Mouse (Mus musculus): ENCODE results near the gene Ovol1. TPM values are rescaled to one million over a fixed set of nuclear protein-coding genes. Genes with fewer than 3 reads are reported as not detected.

The Ovol1 gene
- total and polyA plus RNA-seq, 3 experiments = 0.05 TPM; not detected in 2

GRCm38 (mm10) chr19:5566316-5566715 lies 5.9 kb upstream of the Ovol1 start:
- peaks cover 45% of the 10 kb centered on the region for H3K4me1 ChIP-seq (ENCODE audit: insufficient read depth, low read depth, low read length)
- peaks cover 19% of the 10 kb centered on the region for H3K27me3 ChIP-seq (ENCODE audit: insufficient read depth, low read length)
- H3K4me3 ChIP-seq (ENCODE audit: low read depth, low read length) = no peak overlapping the region; the same call in 1 of the 2 replicates
- TF ChIP-seq GATA2 (IDR thresholded peaks at IDR 0.05; ENCODE audit: borderline replicate concordance, low read depth, low read length) (no peak), TAL1 (conservative IDR thresholded peaks at IDR 0.05; ENCODE audit: low read depth, low read length) (no peak), GATA1 (IDR thresholded peaks at IDR 0.05; ENCODE audit: borderline replicate concordance, low read length) (no peak), POLR2AphosphoS5 (IDR thresholded peaks at IDR 0.05; ENCODE audit: insufficient replicate concordance, low read depth, low read length) (no peak), CTCF (IDR thresholded peaks at IDR 0.05; ENCODE audit: low read depth, low read length) (no peak)
- H3K36me3 ChIP-seq (replicated peaks) = peaks cover 25% of the 10 kb centered on the region
- DNase-seq (ENCODE audit: low spot score) (no peak), ATAC-seq (ENCODE audit: extremely low read depth, insufficient number of reproducible peaks, low FRiP score, poor library complexity, severe bottlenecking) (no peak)
- H3K9me3 ChIP-seq (replicated peaks) = no peaks in the 10 kb centered on the region

GRCm38 (mm10) chr19:5562776-5563175 lies 2.3 kb upstream of the Ovol1 start:
- TF ChIP-seq GATA2 (IDR thresholded peaks at IDR 0.05; ENCODE audit: borderline replicate concordance, low read depth, low read length) (no peak), TAL1 (conservative IDR thresholded peaks at IDR 0.05; ENCODE audit: low read depth, low read length) (no peak), CTCF (IDR thresholded peaks at IDR 0.05; ENCODE audit: low read depth, low read length) (no peak), POLR2AphosphoS5 (IDR thresholded peaks at IDR 0.05; ENCODE audit: insufficient replicate concordance, low read depth, low read length) (no peak), GATA1 (IDR thresholded peaks at IDR 0.05; ENCODE audit: borderline replicate concordance, low read length) (no peak)
- Histone ChIP-seq H3K27me3 (ENCODE audit: insufficient read depth, low read length) (peaks cover 52% of the 10 kb centered on the region), H3K9me3 (replicated peaks) (peaks cover 15% of the 10 kb centered on the region), H3K4me3 (ENCODE audit: low read depth, low read length) (no peak overlapping the region), H3K4me1 (ENCODE audit: insufficient read depth, low read depth, low read length) (peaks cover 16% of the 10 kb centered on the region), H3K36me3 (replicated peaks) (no peaks in the 10 kb centered on the region)
- ATAC-seq (ENCODE audit: extremely low read depth, insufficient number of reproducible peaks, low FRiP score, poor library complexity, severe bottlenecking) (no peak), DNase-seq (ENCODE audit: low spot score) (no peak)

GRCm38 (mm10) chr19:5561886-5562285 lies 1.4 kb upstream of the Ovol1 start:
- ATAC-seq (ENCODE audit: extremely low read depth, insufficient number of reproducible peaks, low FRiP score, poor library complexity, severe bottlenecking) (no peak), DNase-seq (ENCODE audit: low spot score) (no peak)
- TF ChIP-seq CTCF (IDR thresholded peaks at IDR 0.05; ENCODE audit: low read depth, low read length) (no peak), TAL1 (conservative IDR thresholded peaks at IDR 0.05; ENCODE audit: low read depth, low read length) (no peak), POLR2AphosphoS5 (IDR thresholded peaks at IDR 0.05; ENCODE audit: insufficient replicate concordance, low read depth, low read length) (no peak), GATA2 (IDR thresholded peaks at IDR 0.05; ENCODE audit: borderline replicate concordance, low read depth, low read length) (no peak), GATA1 (IDR thresholded peaks at IDR 0.05; ENCODE audit: borderline replicate concordance, low read length) (no peak)
- Histone ChIP-seq H3K4me1 (ENCODE audit: insufficient read depth, low read depth, low read length) (peaks cover 11% of the 10 kb centered on the region), H3K9me3 (replicated peaks) (peaks cover 15% of the 10 kb centered on the region), H3K27me3 (ENCODE audit: insufficient read depth, low read length) (peaks cover 60% of the 10 kb centered on the region), H3K36me3 (replicated peaks) (no peaks in the 10 kb centered on the region), H3K4me3 (ENCODE audit: low read depth, low read length) (no peak overlapping the region)

GRCm38 (mm10) chr19:5561252-5561790 lies 875 bp upstream of the Ovol1 start:
- peaks cover 15% of the 10 kb centered on the region for H3K9me3 ChIP-seq (replicated peaks)
- no peak overlapping the region for H3K4me3 ChIP-seq (ENCODE audit: low read depth, low read length)
- no peak for ATAC-seq (ENCODE audit: extremely low read depth, insufficient number of reproducible peaks, low FRiP score, poor library complexity, severe bottlenecking)
- DNase-seq (ENCODE audit: low spot score) = no peak
- TF ChIP-seq POLR2AphosphoS5 (IDR thresholded peaks at IDR 0.05; ENCODE audit: insufficient replicate concordance, low read depth, low read length) (no peak), TAL1 (conservative IDR thresholded peaks at IDR 0.05; ENCODE audit: low read depth, low read length) (no peak), GATA2 (IDR thresholded peaks at IDR 0.05; ENCODE audit: borderline replicate concordance, low read depth, low read length) (no peak), GATA1 (IDR thresholded peaks at IDR 0.05; ENCODE audit: borderline replicate concordance, low read length) (no peak), CTCF (IDR thresholded peaks at IDR 0.05; ENCODE audit: low read depth, low read length) (no peak)
- H3K27me3 ChIP-seq (ENCODE audit: insufficient read depth, low read length) = peaks cover 65% of the 10 kb centered on the region
- no peaks in the 10 kb centered on the region for H3K36me3 ChIP-seq (replicated peaks)
- peaks cover 5% of the 10 kb centered on the region for H3K4me1 ChIP-seq (ENCODE audit: insufficient read depth, low read depth, low read length)

- no peak for DNase-seq (ENCODE audit: low spot score)
- no peaks in the 10 kb centered on the region for H3K4me1 ChIP-seq (ENCODE audit: insufficient read depth, low read depth, low read length)
- H3K36me3 ChIP-seq (replicated peaks) = no peaks in the 10 kb centered on the region
- peaks cover 15% of the 10 kb centered on the region for H3K9me3 ChIP-seq (replicated peaks)
- TF ChIP-seq TAL1 (conservative IDR thresholded peaks at IDR 0.05; ENCODE audit: low read depth, low read length) = no peak
- no peak for TF ChIP-seq GATA2 (IDR thresholded peaks at IDR 0.05; ENCODE audit: borderline replicate concordance, low read depth, low read length)
- TF ChIP-seq POLR2AphosphoS5 (IDR thresholded peaks at IDR 0.05; ENCODE audit: insufficient replicate concordance, low read depth, low read length) = no peak
- no peak for TF ChIP-seq CTCF (IDR thresholded peaks at IDR 0.05; ENCODE audit: low read depth, low read length)
- TF ChIP-seq GATA1 (IDR thresholded peaks at IDR 0.05; ENCODE audit: borderline replicate concordance, low read length) = no peak
- no peak overlapping the region; the same call in 1 of the 2 replicates for H3K4me3 ChIP-seq (ENCODE audit: low read depth, low read length)
- ATAC-seq (ENCODE audit: extremely low read depth, insufficient number of reproducible peaks, low FRiP score, poor library complexity, severe bottlenecking) = no peak
- H3K27me3 ChIP-seq (ENCODE audit: insufficient read depth, low read length) = peaks cover 71% of the 10 kb centered on the region
Observed at GRCm38 (mm10) chr19:5559631-5560456, 602 bp downstream of the Ovol1 start.

GRCm38 (mm10) chr19:5559229-5559628 lies 1.2 kb downstream of the Ovol1 start:
- Histone ChIP-seq H3K4me1 (ENCODE audit: insufficient read depth, low read depth, low read length) (no peaks in the 10 kb centered on the region), H3K36me3 (replicated peaks) (no peaks in the 10 kb centered on the region), H3K9me3 (replicated peaks) (peaks cover 15% of the 10 kb centered on the region), H3K4me3 (ENCODE audit: low read depth, low read length) (no peak overlapping the region), H3K27me3 (ENCODE audit: insufficient read depth, low read length) (peaks cover 69% of the 10 kb centered on the region)
- ATAC-seq (ENCODE audit: extremely low read depth, insufficient number of reproducible peaks, low FRiP score, poor library complexity, severe bottlenecking) (no peak), DNase-seq (ENCODE audit: low spot score) (no peak)
- TF ChIP-seq GATA1 (IDR thresholded peaks at IDR 0.05; ENCODE audit: borderline replicate concordance, low read length) (no peak), CTCF (IDR thresholded peaks at IDR 0.05; ENCODE audit: low read depth, low read length) (no peak), GATA2 (IDR thresholded peaks at IDR 0.05; ENCODE audit: borderline replicate concordance, low read depth, low read length) (no peak)
